Mouse (Mus musculus) liver, postnatal 0 days (tissue): Measurements from ENCODE around the gene Nccrp1. TPM values are rescaled to one million over a fixed set of nuclear protein-coding genes. Genes with fewer than 3 reads are reported as not detected.
A peak's percentile ranks its signal among the peaks of the same experiment; 100 is the strongest.
"Not testable (repeated sequence)": the region's sequence is repeated elsewhere in the genome, so short reads cannot be mapped to it uniquely, and the experiment has no call there.

Experiments
- ATAC-seq: fragments of 200-750 bp; cut with Nextera tagmentation; 2 replicates; pipeline ENCODE4 v1.8.0; 2017; ENCODE audit warnings: mild to moderate bottlenecking, moderate library complexity
- DNase-seq: peaks from one replicate; pipeline ENCODE4 v3.0.0-alpha.2; 2016
- H3K27ac ChIP-seq: fragments of 300-500 bp; sonication (generic); 2 replicates; pipeline ENCODE4 v1.5.1; 2014; ENCODE audit warnings: antibody characterized with exemption, moderate library complexity, mild to moderate bottlenecking, low read depth
- H3K27me3 ChIP-seq: fragments of 300-500 bp; sonication (generic); 2 replicates; pipeline ENCODE4 v1.6.1; 2014; ENCODE audit warnings: low read length, control low read depth, mixed read lengths; ENCODE audit not compliant: insufficient read depth
- H3K36me3 ChIP-seq: fragments of 300-500 bp; sonication (generic); replicated peaks from 2 replicates; pipeline ENCODE4 v1.6.1; 2014; ENCODE audit warnings: mild to moderate bottlenecking, control low read depth, low read length, moderate library complexity, mixed read lengths; ENCODE audit not compliant: insufficient read depth
- H3K4me1 ChIP-seq: fragments of 300-500 bp; sonication (generic); 2 replicates; pipeline ENCODE4 v1.6.1; 2014; ENCODE audit warnings: antibody characterized with exemption, mild to moderate bottlenecking, control low read depth; ENCODE audit not compliant: insufficient read depth
- H3K4me2 ChIP-seq: fragments of 300-500 bp; sonication (generic); 2 replicates; pipeline ENCODE4 v1.6.1; 2014; ENCODE audit warnings: low read depth, mild to moderate bottlenecking, low read length, moderate library complexity, mixed read lengths
- H3K4me3 ChIP-seq: fragments of 300-500 bp; sonication (generic); 2 replicates; pipeline ENCODE4 v1.5.1; 2014; ENCODE audit warnings: low read depth, low read length
- H3K9ac ChIP-seq: fragments of 300-500 bp; sonication (generic); replicated peaks from 2 replicates; pipeline ENCODE4 v1.6.1; 2014; ENCODE audit warnings: mild to moderate bottlenecking, moderate library complexity
- H3K9me3 ChIP-seq: fragments of 300-500 bp; sonication (generic); 2 replicates; pipeline ENCODE4 v1.6.1; 2016; ENCODE audit warnings: mild to moderate bottlenecking, control low read depth, low read length, mixed read lengths
- CTCF ChIP-seq: sonication (generic); IDR thresholded peaks from 2 replicates; pipeline ENCODE4 v1.5.1; 2016; ENCODE audit warnings: antibody characterized with exemption, low read depth
- EP300 ChIP-seq: IDR thresholded peaks from 2 replicates; pipeline ENCODE4 v1.6.1; 2016; ENCODE audit warnings: antibody characterized with exemption, low read depth, mild to moderate bottlenecking
- WGBS: fragments of 180-500 bp; shearing (Covaris S2); extraction: QIAGEN DNeasy Blood & Tissue Kit; methylation state at CpG from one replicate; pipeline ENCODE4 v1.1.7; 2014; ENCODE audit not compliant: insufficient replicate concordance; 5-methylcytosine and 5-hydroxymethylcytosine counted together
- polyA plus RNA-seq: library from polyadenylated mRNA; unstranded; fragments of >200 nt; fragmentation: Nextera tagmentation; extraction: Ambion mirVana; gene quantifications from 2 replicates; pipeline ENCODE4 v1.2.1, GENCODE M21; 2015

The Nccrp1 gene
- polyA plus RNA-seq, 1 experiment from 2014 or later, result not detected

DNA sequence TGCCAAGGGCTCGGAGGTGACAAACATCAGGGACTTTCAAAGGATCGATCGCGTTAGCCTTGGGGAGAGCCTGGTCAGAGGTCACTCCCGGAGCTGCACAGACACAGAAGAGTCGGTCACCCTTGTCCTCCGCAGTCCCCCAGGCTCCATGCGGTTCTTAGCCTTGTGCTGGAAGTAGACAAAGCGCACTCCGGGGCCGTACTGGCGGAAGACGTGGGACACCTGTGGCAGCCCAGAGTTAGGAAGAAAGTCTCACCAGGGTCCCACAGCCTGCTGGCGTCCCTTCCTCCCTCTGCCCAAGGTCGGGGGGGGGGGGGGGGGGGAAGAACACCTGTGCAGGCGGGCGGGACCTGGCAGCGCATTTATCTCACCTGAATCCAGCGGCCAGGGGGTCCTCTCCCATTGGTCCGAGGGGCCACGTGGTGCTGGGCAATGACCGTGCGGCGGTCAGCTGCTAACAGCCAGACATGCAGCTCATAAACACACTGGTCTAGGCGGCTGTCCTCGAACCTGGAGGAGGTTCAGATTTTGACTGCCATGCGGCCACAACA lies 2.9 kb downstream of the Nccrp1 start:
- ATAC-seq, result peak; percentile 89
- DNase-seq, result peak; percentile 61
- no peaks in the 10 kb centered on the region for H3K9me3 ChIP-seq
- H3K27me3 ChIP-seq, result peaks cover 28% of the 10 kb centered on the region
- no peaks in the 10 kb centered on the region for H3K36me3 ChIP-seq
- no peak overlapping the region for H3K9ac ChIP-seq
- H3K4me2 ChIP-seq, result peak overlapping the region; percentile 57
- no peak overlapping the region for H3K4me3 ChIP-seq
- peaks cover 3% of the 10 kb centered on the region; the same call in 1 of the 2 replicates for H3K4me1 ChIP-seq
- WGBS, result 10% methylated on average over 25 of the region's 27 CpGs
- peak overlapping the region; percentile 60 for H3K27ac ChIP-seq
- TF ChIP-seq EP300 (no peak), CTCF (no peak)

DNA sequence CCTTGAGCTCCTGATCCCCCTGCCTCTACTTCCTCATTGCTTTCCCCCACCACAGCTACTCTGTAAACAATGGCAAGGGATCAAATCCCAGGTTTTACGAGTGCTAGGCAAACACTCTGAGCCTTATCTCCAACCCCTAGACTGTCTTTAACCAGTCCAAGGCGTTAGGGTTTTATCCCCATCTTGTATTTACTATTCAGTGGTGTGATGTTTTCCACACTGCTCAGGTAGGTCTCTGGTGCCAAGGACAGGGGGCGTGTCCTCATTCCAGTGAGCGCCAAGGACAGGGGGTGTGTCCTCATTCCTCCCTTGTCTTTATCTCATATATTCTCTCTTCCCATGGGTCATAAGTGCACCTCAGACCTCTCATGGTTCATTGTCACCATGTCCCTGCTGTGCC lies 6.5 kb downstream of the Nccrp1 start, which contains the start of gene Sycn:
Gene Sycn (plus strand): TSS at position 360 of the 400 bp plus-strand sequence.
- no peak for ATAC-seq
- H3K4me3 ChIP-seq, result no peak within 1 kb of the TSS
- no peak within 1 kb of the TSS for H3K27ac ChIP-seq
- DNase-seq, result no peak
- H3K9ac ChIP-seq, result no peak within 1 kb of the TSS
- H3K27me3 ChIP-seq, result 0 out of 2 replicates have a peak, but pooled peaks cover 6% of the 10 kb centered on the region
- TF ChIP-seq CTCF, result no peak
- TF ChIP-seq EP300, result no peak
- H3K9me3 ChIP-seq, result no peaks in the 10 kb centered on the region
- H3K4me1 ChIP-seq, result peaks cover 3% of the 10 kb centered on the region; the same call in 1 of the 2 replicates
- 50% methylated on average over 4 of the region's 4 CpGs for WGBS
- no peaks in the 10 kb centered on the region for H3K36me3 ChIP-seq
- no peak within 1 kb of the TSS for H3K4me2 ChIP-seq

DNA sequence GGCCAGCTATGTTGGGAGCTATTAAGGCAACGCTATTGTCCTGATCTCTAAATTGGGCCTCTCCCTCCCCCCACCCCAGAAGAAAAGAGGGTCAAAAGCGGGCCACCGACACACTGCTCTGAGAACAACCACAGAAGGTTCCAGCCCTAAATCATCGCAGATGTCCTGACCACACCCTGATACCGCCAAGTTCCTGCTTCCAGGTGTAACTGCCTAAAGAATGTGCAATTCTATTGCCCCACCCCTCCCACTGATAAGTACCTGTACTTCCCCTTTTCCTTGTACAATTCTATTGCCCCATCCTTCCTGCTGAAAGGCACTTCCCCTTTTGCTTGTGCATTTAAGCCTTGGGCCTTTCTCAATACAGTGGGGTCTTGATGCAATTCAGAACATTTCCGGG lies 8.2 kb downstream of the Nccrp1 start:
- not testable (repeated sequence) for H3K27ac ChIP-seq, H3K9me3 ChIP-seq, H3K4me2 ChIP-seq, H3K4me1 ChIP-seq, H3K36me3 ChIP-seq, DNase-seq, H3K4me3 ChIP-seq, H3K9ac ChIP-seq, H3K27me3 ChIP-seq, ATAC-seq
- 75% methylated on average over 6 of the region's 6 CpGs for WGBS

DNA sequence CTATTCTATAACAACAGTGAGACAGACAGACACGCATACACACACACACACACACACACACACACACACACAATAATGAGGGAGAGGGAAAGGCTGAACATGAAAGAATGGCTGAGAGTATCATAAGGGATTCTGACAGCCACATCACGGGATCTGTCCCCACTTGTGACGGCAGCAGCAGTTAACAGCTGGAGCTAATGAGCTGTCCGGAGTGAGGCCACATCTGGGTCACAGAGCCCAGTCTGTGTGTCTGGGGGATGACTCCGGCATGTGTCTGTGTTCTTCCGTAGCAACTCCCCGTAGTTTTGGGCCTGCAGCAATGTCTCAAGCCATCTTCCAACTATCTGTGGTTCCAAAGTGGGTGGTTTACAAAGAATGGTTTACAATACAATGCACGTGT lies 15.0 kb downstream of the Nccrp1 start:
- Histone ChIP-seq H3K4me3 (no peak overlapping the region), H3K9me3 (no peaks in the 10 kb centered on the region), H3K27me3 (no peaks in the 10 kb centered on the region), H3K4me2 (no peak overlapping the region), H3K4me1 (peaks cover 11% of the 10 kb centered on the region; the same call in 1 of the 2 replicates), H3K27ac (no peak overlapping the region), H3K36me3 (no peaks in the 10 kb centered on the region), H3K9ac (no peak overlapping the region)
- DNase-seq (no peak), ATAC-seq (no peak)
- WGBS, result 79% methylated on average over 8 of the region's 8 CpGs
- TF ChIP-seq CTCF (no peak), EP300 (no peak)

DNA sequence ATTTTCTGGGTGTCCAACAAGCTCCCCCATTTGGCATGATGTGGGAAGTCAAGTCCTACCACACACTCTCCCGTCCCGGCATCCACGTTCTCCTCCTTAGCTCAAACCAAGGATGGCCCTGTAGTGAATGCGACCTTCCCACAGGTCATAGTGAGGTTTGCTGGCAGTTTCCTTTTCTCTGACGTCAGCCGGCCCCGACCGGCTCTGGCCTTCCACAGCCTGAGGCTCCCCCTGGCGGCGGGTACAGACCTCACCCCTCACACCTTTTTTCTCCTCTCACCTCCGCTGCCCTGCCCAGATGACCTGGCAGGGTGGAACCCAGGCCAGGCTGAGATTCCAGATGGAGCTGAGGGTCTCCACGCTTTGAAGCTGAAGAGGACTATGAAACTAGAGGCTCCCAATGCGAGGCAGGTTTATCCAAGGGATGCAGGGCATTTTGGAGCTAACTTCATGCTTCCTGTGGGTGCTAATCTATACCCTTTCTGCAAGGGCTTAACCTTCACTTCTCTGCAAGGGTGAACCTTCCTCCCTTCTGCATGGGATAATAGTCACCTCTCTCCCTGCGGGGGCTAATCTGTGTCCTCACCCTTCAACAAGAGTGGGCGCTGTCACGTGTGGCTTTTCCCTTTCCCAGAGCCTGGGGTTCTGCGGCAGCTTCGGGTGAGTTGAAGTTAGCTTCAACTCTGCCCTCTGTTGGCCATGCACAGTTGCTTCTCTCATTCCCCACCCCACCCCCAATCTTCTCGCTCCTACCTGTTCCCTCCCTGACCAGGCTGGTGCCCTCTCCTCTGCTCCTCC lies 18.9 kb downstream of the Nccrp1 start:
- DNase-seq (peak; percentile 90), ATAC-seq (peak; percentile 91)
- H3K36me3 ChIP-seq, result no peaks in the 10 kb centered on the region
- no peak overlapping the region for H3K4me3 ChIP-seq
- no peak overlapping the region; the same call in 1 of the 2 replicates for H3K4me2 ChIP-seq
- no peak overlapping the region for H3K9ac ChIP-seq
- no peaks in the 10 kb centered on the region for H3K27me3 ChIP-seq
- no peak overlapping the region for H3K27ac ChIP-seq
- no peak for TF ChIP-seq EP300
- TF ChIP-seq CTCF, result peak; percentile 93
- H3K9me3 ChIP-seq, result no peaks in the 10 kb centered on the region
- 5% methylated on average over 19 of the region's 19 CpGs for WGBS
- peaks cover 11% of the 10 kb centered on the region; the same call in 1 of the 2 replicates for H3K4me1 ChIP-seq

DNA sequence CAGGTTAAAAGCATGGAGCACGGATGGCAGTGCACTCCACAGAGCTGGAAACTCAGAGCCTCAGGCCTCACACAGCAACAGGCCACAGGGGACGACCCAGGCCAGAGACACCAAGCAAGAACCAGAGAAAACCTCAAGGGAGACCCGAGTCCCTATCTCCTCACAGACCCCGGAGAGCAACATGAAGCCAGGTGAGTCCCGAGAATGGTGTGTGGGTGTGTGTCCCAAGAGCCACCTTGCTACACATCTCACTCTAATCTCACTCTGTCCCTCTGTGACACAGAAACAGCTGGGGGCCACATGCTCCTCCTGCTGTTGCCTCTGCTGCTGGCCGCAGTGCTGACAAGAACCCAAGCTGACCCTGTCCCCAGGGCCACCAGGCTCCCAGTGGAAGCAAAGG lies 24.5 kb downstream of the Nccrp1 start, which contains the start of gene Ifnl3:
Gene Ifnl3 (plus strand): TSS at position 301 of the 400 bp plus-strand sequence.
- not testable (repeated sequence) for H3K4me2 ChIP-seq, DNase-seq, H3K27me3 ChIP-seq, H3K36me3 ChIP-seq, H3K4me3 ChIP-seq, ATAC-seq, H3K4me1 ChIP-seq, H3K9ac ChIP-seq, H3K27ac ChIP-seq, H3K9me3 ChIP-seq
- WGBS, result 67% methylated on average over 5 of the region's 6 CpGs
